Mouse (Mus musculus): ENCODE data around the gene Il17d.

The Il17d gene

DNA sequence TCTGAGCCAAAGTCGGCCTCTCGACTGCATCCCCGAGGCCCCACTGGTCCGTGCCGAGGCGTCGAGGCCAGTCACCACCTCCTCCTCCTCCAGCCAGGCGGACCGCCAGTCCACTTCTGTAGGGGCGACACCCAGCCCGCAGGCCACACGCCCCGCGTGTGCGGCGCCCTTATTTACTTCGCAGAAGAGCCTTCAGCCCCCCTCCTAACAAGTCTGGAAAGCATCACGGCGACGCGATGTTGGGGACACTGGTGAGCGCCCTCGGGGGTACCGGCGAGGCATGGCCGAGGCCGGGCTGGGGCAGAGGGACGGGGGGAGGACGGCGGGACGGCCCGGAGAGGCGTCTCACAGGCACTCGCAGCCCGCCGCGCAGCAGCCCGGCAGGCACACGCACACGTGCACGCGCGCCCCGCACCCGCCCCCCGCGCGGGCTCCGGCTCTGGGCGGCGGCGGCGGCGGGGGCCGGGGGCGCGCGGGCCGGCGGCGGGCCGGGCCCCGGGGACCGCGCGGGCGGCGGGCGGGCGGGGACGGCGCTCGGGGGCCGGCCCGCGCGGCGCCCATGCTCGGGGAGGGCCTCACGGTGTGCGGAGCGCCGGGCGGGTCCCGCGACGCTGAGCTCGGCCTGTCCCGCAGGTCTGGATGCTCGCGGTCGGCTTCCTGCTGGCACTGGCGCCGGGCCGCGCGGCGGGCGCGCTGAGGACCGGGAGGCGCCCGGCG is at the start of gene Il17d:
Il17d (plus strand) TSS at position 107 of the 717 bp plus-strand sequence.
- peak; percentile 42 for DNase-seq (ENCODE audit: low read depth, low spot score)

DNA sequence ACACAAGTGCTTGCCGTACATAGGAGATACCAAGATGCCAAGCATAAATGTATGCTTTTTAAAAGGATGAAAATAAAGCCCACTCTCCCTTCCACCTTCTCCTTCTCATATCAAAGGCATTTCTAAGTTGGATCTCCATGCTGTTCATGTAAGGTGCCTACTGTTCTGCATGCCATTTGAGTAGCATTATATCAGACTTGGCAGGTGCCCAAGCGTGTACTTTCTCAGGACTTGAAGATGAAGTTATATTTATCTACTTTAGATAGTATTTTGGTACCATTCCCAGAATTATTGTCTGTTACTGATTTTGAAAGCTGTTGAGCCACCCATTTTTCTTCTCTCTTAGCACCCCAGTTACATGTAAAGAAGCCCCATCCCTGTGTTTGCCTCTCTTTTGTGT is 49.5 kb upstream of the Il17d start:
- no peak for DNase-seq (ENCODE audit: low read depth, low spot score)

- no peak for DNase-seq (ENCODE audit: low read depth, low spot score)
Measured at GRCm38 (mm10) chr14:57482262-57482661, 42.3 kb upstream of the Il17d start.

DNA sequence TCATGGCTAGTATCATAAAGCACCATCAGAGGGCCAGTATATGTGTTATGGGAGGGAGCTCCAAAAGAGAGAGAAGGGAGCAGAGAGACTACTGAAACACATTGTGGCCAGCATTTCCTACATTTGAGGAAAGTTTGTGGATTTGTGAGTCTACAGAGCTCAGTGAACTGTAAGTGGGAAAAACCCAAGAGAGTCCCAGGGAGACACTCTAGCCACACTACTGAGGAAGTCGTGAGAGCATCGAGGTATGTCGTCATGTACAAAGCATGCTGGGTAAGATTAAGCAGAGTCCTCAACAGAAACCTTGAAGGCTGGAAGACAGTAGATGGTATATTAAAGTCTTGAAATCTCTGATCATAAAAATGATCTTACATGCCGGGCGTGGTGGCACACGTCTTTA is 40.4 kb upstream of the Il17d start:
- no peak for DNase-seq (ENCODE audit: low read depth, low spot score)

- DNase-seq (ENCODE audit: low read depth, low spot score): no peak
Measured at GRCm38 (mm10) chr14:57489696-57490095, 34.9 kb upstream of the Il17d start.

- no peak for DNase-seq (ENCODE audit: low read depth, low spot score)
Measured at GRCm38 (mm10) chr14:57493840-57494239, 30.7 kb upstream of the Il17d start.

DNA sequence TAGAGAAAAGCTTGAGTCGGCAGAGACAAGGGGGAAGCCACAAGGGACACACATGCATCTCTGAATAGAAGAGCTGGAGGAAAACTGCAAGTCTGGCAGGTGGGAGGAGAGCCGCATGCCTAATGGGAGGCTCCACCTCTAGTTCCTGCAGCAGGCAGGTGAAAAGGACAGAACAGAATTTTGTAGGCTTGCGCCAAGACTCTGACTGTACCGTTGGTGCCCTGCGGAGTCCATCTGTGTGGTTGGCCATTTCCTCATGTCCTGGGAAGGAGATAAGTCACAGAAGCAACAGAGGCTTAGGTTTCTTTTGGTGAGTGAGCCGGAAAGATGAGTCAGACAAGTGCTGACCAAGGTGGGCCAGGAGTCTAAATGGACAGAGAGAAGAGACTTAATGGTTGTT is 20.8 kb upstream of the Il17d start:
- no peak for DNase-seq (ENCODE audit: low read depth, low spot score)

- DNase-seq (ENCODE audit: low read depth, low spot score): no peak
Measured at GRCm38 (mm10) chr14:57509554-57509953, 15.0 kb upstream of the Il17d start.

DNA sequence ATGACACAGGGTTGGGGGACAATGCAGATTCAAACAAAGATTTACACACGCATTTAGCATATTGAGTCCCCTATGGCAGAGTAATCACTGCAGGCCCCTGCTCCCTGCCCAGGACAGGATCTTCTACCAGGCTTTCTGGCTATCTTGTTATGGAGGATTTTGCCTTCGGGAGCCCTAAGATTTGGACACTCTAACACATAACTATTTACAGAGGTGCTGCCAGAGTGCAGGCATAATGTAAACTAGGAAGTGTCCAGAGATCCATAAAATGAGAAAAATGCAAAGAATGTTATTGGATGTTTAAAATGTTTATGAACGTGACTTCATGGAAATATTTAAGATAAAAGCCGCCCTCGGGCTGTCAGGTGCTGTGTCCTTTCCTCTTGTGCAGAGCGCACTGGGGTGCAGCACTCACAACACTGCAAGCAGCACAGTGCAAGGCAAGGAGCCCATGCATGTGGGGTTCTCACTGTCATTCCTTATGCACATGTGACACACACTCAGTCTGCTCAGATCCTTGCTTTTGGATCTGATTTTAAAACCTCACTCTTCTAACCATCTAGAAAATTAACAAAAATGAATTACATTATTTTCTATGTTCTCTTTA is 9.3 kb upstream of the Il17d start:
- DNase-seq (ENCODE audit: low read depth, low spot score): no peak

DNA sequence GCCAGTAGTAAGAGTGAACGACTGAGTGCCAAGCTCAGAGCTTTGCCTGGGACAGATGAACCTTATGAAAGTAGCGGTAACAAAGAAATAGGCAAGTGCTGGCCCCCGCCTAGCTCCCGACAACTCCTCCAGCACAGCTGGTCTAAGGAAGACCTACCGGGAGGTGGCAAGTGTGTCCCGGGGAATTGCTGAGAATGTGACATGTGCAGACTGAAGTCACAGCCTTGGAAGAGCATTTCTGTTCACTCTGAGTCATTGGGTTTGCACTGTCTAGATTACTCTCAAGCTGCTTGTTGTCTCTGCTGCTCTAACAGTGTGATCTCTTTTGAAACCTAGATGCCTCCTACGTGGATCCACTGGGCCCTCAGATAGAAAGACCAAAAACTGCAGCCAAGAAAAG is 7.6 kb upstream of the Il17d start:
- no peak for DNase-seq (ENCODE audit: low read depth, low spot score)

- no peak for DNase-seq (ENCODE audit: low read depth, low spot score)
Measured at GRCm38 (mm10) chr14:57523762-57524161, 815 bp upstream of the Il17d start.

DNA sequence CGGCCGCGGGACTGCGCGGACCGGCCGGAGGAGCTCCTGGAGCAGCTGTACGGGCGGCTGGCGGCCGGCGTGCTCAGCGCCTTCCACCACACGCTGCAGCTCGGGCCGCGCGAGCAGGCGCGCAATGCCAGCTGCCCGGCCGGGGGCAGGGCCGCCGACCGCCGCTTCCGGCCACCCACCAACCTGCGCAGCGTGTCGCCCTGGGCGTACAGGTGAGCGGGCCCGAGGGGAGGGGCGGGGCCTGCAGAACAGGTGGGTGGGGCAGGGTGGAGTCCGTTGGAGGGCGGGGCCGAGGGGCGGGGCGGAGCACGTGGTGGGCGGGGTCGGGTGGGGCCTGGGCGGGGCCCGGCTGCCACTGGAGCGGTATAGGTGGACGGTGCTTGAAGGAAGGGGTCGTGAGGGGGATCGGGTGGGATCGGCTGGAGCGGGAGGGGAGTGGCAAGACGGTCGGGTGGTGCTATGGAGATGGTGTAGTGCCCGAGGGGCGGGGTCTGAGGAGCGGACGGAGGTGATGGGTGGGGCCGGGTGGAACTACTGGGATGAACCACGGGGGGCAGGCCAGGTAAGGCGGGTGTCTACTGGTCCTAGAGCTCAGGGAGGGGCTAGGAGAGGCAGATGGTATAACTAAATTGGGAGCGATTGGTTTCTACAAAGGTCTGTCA is 942 bp downstream of the Il17d start:
- peak; percentile 67 for DNase-seq (ENCODE audit: low read depth, low spot score)

DNA sequence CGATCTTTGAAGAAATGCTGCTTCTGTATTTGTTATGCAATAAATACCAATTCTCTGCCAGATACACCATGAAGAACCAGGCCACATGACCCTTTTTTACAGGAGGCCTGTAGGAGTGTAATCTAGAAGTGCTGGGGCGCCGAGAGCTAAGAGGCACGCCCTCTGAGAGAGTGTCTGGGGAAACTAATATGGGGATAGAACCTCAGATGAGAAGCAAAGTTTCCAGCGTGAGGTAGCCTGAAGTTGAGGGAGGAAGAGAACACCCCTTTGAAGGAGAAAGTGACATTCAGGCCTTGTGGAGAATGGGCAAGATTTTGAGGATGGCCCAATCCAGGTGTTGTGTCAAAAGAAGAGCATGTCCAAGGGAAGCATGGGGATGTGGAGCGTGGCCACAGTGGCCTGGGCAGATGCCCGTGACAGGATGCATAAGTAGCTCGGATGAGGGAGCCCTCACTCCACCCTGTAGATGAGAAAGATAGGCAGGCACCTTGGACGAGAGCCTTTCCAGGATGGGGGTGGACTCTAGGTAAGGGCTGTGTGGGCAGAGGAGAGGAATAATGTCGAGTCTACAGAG is 1.6 kb downstream of the Il17d start:
- no peak for DNase-seq (ENCODE audit: low read depth, low spot score)

GRCm38 (mm10) chr14:57527122-57527521 is 2.5 kb downstream of the Il17d start:
- no peak for DNase-seq (ENCODE audit: low read depth, low spot score)

DNA sequence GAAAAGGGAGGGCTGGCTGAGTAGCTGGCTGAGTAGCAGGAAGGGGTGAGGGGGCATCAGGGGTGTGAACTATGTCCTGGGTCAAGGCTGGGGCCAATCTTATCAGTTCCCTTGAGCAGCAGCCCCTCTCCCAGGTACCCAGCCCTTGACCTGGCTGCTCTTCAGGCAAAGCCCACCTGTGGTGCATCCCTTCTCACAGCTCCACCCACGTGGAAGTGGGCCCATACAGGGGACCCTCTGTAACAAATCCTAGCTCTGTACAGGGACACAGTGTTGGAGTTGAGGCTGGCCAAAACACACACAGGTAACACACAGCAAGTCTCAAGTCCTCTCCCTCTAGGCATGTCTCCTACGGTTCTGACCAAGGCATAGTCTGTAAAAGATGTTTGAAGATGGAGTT is 3.0 kb downstream of the Il17d start:
- DNase-seq (ENCODE audit: low read depth, low spot score): no peak

DNA sequence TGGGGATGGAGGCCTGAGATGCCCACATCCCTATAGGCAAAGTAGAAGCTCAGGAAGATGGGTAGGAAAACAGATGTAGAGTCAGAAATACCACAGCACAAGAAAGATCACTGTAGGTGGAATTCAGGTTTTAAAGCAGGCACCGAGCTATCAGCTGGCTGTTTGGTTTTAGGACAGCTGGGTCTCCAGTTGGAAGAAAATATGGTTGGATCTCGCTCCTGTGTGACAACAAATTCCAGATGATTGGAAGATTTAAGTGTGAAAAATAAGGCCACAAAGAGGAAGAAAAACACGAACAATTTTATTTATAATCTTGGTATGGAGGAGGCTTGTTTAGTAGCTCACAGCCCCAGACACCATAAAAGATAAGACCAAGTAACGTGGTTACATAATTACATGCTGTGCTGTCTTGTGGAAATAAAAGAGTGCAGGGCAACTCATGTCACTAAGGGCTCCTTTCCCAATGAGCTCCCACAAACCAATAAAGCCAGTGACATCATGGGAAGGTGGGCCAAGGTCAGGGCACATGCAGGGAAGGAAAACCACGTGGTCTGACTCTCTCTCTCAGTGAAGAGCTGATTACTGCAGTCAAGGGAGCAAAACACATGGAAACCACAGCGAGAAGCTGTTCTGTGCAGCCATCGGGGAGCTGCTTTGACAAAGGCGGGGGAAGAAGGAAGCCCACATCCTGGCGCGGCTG is 4.7 kb downstream of the Il17d start:
- no peak for DNase-seq (ENCODE audit: low read depth, low spot score)

DNA sequence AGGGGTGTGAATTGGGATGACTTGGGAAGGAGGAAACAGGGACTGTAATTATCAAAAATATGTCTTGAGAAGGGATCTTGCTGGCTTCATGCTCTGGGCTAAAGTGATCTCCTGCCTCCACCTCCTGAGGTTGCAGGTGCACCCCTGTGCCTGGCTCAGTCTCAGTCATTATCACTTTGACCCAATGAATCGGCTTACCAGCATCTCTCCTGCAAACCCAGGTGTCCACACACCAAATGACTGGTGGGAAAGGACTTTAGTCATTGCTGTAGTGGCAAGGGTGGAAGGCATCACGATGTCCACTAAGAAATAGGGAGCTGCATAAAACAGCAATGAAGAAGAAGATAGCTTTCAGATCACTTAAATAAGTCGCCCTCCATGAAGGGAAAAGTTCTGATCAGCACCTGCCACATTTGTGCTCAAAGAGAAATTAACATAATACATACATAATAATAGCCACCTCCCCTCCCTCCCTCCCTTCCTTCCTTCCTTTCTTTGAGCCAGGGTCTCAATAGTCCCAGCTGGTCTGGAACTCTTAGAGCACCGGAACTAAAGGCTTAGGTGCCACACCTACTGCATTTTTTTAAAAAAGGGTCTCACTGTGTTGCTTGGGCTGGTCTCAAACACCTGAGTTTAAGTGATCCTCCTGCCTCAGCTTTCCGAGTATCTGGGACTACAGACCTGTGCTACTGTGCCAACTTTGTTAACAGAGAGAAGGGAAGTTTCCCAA is 5.4 kb downstream of the Il17d start:
- DNase-seq (ENCODE audit: low read depth, low spot score): no peak

- no peak for DNase-seq (ENCODE audit: low read depth, low spot score)
Measured at GRCm38 (mm10) chr14:57532577-57532976, 8.0 kb downstream of the Il17d start.

DNA sequence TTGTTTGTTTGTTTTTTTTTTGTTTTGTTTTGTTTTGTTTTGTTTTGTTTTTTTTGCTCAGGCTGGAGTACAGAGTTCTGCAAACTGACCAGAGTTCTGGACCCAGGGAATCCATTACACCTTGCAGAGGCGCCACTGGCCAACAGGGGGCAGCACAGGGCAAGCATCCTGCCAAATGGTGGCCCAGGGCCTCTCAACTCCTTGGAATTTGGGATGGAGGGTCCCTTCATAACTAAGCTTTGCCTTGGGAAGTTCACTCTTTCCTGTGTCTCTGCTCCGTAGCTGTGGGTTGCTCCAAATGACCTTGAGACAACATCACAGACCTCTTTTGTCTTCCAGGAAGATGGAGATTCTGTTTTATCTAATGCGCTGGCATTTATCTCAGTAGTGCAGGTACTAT is 8.6 kb downstream of the Il17d start:
- peak; percentile 21 for DNase-seq (ENCODE audit: low read depth, low spot score)

DNA sequence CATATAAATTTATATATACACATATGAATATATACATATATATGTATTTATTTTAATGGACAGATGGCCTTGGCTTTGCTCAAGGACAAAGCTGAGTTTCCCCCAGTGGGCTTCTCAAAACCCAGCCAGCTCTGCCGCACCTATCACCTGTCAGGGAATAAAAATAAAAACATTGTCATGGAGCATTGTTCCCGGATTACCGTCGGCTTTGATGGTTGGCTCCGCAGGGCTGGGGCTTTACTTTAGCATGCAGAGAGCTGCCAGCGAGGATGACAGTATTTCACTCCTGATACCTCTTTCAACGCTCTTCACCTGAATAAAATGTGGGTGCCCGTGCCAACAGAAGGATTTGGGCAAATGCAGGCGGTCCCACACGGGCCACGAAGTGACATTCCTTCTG is 9.3 kb downstream of the Il17d start:
- no peak for DNase-seq (ENCODE audit: low read depth, low spot score)

GRCm38 (mm10) chr14:57534346-57534745 is 9.8 kb downstream of the Il17d start:
- no peak for DNase-seq (ENCODE audit: low read depth, low spot score)
